Mouse (Mus musculus) MEL (cell line): Measurements from ENCODE around the gene Zscan20. TPM values are rescaled to one million over a fixed set of nuclear protein-coding genes. Genes with fewer than 3 reads are reported as not detected.

ENCODE experiments used
- DNase-seq: peaks from one replicate; pipeline ENCODE4 v3.0.0; 2011; ENCODE audit warnings: low read depth, low spot score
- H3K27ac ChIP-seq: 2 replicates; pipeline ENCODE4 v1.5.1; 2012; ENCODE audit warnings: low read depth, mild to moderate bottlenecking, control low read depth, low read length, moderate library complexity; ENCODE audit not compliant: control insufficient read depth
- H3K27me3 ChIP-seq, 2 experiments: fragments of 150-350 bp in 1 of 2; sonication (generic) in 1 of 2; 2 replicates each; pipeline ENCODE4 v1.6.1; 2012; ENCODE audit warnings: low read length in 2 of 2, mild to moderate bottlenecking in 2 of 2, improper control_type of control experiment in 1 of 2, moderate library complexity in 1 of 2; ENCODE audit not compliant: insufficient read depth in 2 of 2, control insufficient read depth in 1 of 2
- H3K36me3 ChIP-seq, 2 experiments: 2 replicates each; pipeline ENCODE4 v1.6.1; 2012 to 2014; ENCODE audit warnings: low read length in 2 of 2, improper control_type of control experiment in 1 of 2, inconsistent platforms in 1 of 2, mild to moderate bottlenecking in 1 of 2; ENCODE audit not compliant: insufficient read depth in 2 of 2, control insufficient read depth in 1 of 2
- H3K4me1 ChIP-seq, 2 experiments: fragments of 150-350 bp in 1 of 2; sonication (generic) in 1 of 2; 2 replicates each; pipeline ENCODE4 v1.6.1; 2012; ENCODE audit warnings: low read length in 2 of 2, improper control_type of control experiment in 1 of 2, mild to moderate bottlenecking in 1 of 2; ENCODE audit not compliant: insufficient read depth in 2 of 2, control insufficient read depth in 1 of 2
- H3K4me3 ChIP-seq, 2 experiments: fragments of 150-350 bp in 1 of 2; sonication (generic) in 1 of 2; 2 replicates each; pipeline ENCODE4 v1.5.1; 2012; ENCODE audit warnings: low read depth in 2 of 2, low read length in 2 of 2, mild to moderate bottlenecking in 2 of 2, moderate library complexity in 2 of 2, control low read depth in 1 of 2, improper control_type of control experiment in 1 of 2; ENCODE audit not compliant: control insufficient read depth in 1 of 2, insufficient read depth in 1 of 2
- H3K79me2 ChIP-seq: 2 replicates; pipeline ENCODE4 v1.6.1; 2012; ENCODE audit warnings: mild to moderate bottlenecking, low read length, moderate library complexity; ENCODE audit not compliant: control insufficient read depth, poor library complexity, insufficient read depth
- H3K9ac ChIP-seq: 2 replicates; pipeline ENCODE4 v1.6.1; 2012; ENCODE audit warnings: low read depth, mild to moderate bottlenecking, control low read depth, low read length, moderate library complexity; ENCODE audit not compliant: control insufficient read depth, poor library complexity, severe bottlenecking
- H3K9me3 ChIP-seq: fragments of 150-350 bp; sonication (generic); replicated peaks from 2 replicates; pipeline ENCODE4 v1.6.1; 2012; ENCODE audit warnings: mild to moderate bottlenecking, low read length, improper control_type of control experiment, moderate library complexity; ENCODE audit not compliant: insufficient read depth
- BHLHE40 ChIP-seq: IDR thresholded peaks from 2 replicates; pipeline ENCODE4 v1.6.1; 2012; ENCODE audit warnings: low read depth, mild to moderate bottlenecking, inconsistent platforms, low read length, improper control_type of control experiment, borderline replicate concordance
- CHD1 ChIP-seq: IDR thresholded peaks from 2 replicates; pipeline ENCODE4 v1.6.1; 2012; ENCODE audit warnings: low read depth, mild to moderate bottlenecking, inconsistent platforms, low read length, improper control_type of control experiment
- CTCF ChIP-seq, 3 experiments: IDR thresholded peaks in 2 of 3; conservative IDR thresholded peaks in 1 of 3; 2 replicates each; pipeline ENCODE4 v1.5.1; 2011 to 2012; ENCODE audit warnings: low read length in 3 of 3, low read depth in 2 of 3, mild to moderate bottlenecking in 2 of 3, improper control_type of control experiment in 1 of 3, inconsistent platforms in 1 of 3, mixed read lengths in 1 of 3, moderate library complexity in 1 of 3; ENCODE audit not compliant: control insufficient read depth in 1 of 3, insufficient read depth in 1 of 3, poor library complexity in 1 of 3, severe bottlenecking in 1 of 3
- ELF1 ChIP-seq: IDR thresholded peaks from 2 replicates; pipeline ENCODE4 v1.6.1; 2014; ENCODE audit warnings: low read depth, mild to moderate bottlenecking, inconsistent platforms, low read length, improper control_type of control experiment, moderate library complexity
- ETS1 ChIP-seq: IDR thresholded peaks from 2 replicates; pipeline ENCODE4 v1.6.1; 2012; ENCODE audit warnings: low read depth, mild to moderate bottlenecking, inconsistent platforms, low read length, improper control_type of control experiment, moderate library complexity
- JUND ChIP-seq: IDR thresholded peaks from 2 replicates; pipeline ENCODE4 v1.6.1; 2011; ENCODE audit warnings: low read depth, mild to moderate bottlenecking, improper control_type of control experiment, low read length
- KAT2A ChIP-seq: conservative IDR thresholded peaks from 2 replicates; pipeline ENCODE4 v1.6.1; 2012; ENCODE audit warnings: low read depth, low read length, improper control_type of control experiment, inconsistent platforms
- MAFK ChIP-seq: IDR thresholded peaks from 2 replicates; pipeline ENCODE4 v1.6.1; 2011; ENCODE audit warnings: low read depth, mild to moderate bottlenecking, low read length, improper control_type of control experiment, borderline replicate concordance
- MAX ChIP-seq: IDR thresholded peaks from 2 replicates; pipeline ENCODE4 v1.6.1; 2011; ENCODE audit warnings: low read length, improper control_type of control experiment
- MAZ ChIP-seq: IDR thresholded peaks from 2 replicates; pipeline ENCODE4 v1.6.1; 2012; ENCODE audit warnings: low read depth, mild to moderate bottlenecking, inconsistent platforms, low read length, improper control_type of control experiment
- MYC ChIP-seq: IDR thresholded peaks from 2 replicates; pipeline ENCODE4 v1.6.1; 2011; ENCODE audit warnings: low read depth, mild to moderate bottlenecking, low read length, improper control_type of control experiment, moderate library complexity
- NRF1 ChIP-seq: IDR thresholded peaks from 2 replicates; pipeline ENCODE4 v1.6.1; 2014; ENCODE audit warnings: low read depth, mild to moderate bottlenecking, inconsistent platforms, low read length, improper control_type of control experiment, moderate library complexity; ENCODE audit not compliant: poor library complexity, insufficient read depth, severe bottlenecking
- POLR2A ChIP-seq, 2 experiments: IDR thresholded peaks; 2 replicates each; pipeline ENCODE4 v1.6.1; 2011 to 2012; ENCODE audit warnings: low read length in 2 of 2, mild to moderate bottlenecking in 2 of 2, control low read depth in 1 of 2, improper control_type of control experiment in 1 of 2, low read depth in 1 of 2, moderate library complexity in 1 of 2; ENCODE audit not compliant: control insufficient read depth in 1 of 2, insufficient read depth in 1 of 2, poor library complexity in 1 of 2
- POLR2AphosphoS2 ChIP-seq: IDR thresholded peaks from 2 replicates; pipeline ENCODE4 v1.6.1; 2011; ENCODE audit warnings: low read length, improper control_type of control experiment
- POLR2AphosphoS5 ChIP-seq: IDR thresholded peaks from 2 replicates; pipeline ENCODE4 v1.6.1; 2012; ENCODE audit warnings: low read depth, borderline replicate concordance, mild to moderate bottlenecking, inconsistent platforms, low read length, moderate library complexity, mixed read lengths
- RAD21 ChIP-seq: IDR thresholded peaks from 2 replicates; pipeline ENCODE4 v1.6.1; 2011; ENCODE audit warnings: mild to moderate bottlenecking, low read depth, low read length, improper control_type of control experiment
- RCOR1 ChIP-seq: IDR thresholded peaks from 2 replicates; pipeline ENCODE4 v1.6.1; 2012; ENCODE audit warnings: low read depth, mild to moderate bottlenecking, inconsistent platforms, low read length, improper control_type of control experiment
- SIN3A ChIP-seq: IDR thresholded peaks from 2 replicates; pipeline ENCODE4 v1.6.1; 2012; ENCODE audit warnings: low read length, improper control_type of control experiment, inconsistent platforms
- SMC3 ChIP-seq: IDR thresholded peaks from 2 replicates; pipeline ENCODE4 v1.6.1; 2011; ENCODE audit warnings: low read depth, low read length, improper control_type of control experiment
- TBP ChIP-seq: IDR thresholded peaks from 2 replicates; pipeline ENCODE4 v1.8.0; 2011; ENCODE audit warnings: low read depth, low read length, improper control_type of control experiment
- UBTF ChIP-seq: IDR thresholded peaks from 2 replicates; pipeline ENCODE4 v1.6.1; 2012; ENCODE audit warnings: low read depth, mild to moderate bottlenecking, inconsistent platforms, low read length, improper control_type of control experiment, moderate library complexity, borderline replicate concordance; ENCODE audit not compliant: insufficient read depth
- ZKSCAN1 ChIP-seq: IDR thresholded peaks from 2 replicates; pipeline ENCODE4 v1.6.1; 2012; ENCODE audit warnings: low read depth, mild to moderate bottlenecking, inconsistent platforms, low read length, improper control_type of control experiment, moderate library complexity
- ZNF384 ChIP-seq: IDR thresholded peaks from 2 replicates; pipeline ENCODE4 v1.6.1; 2012; ENCODE audit warnings: low read depth, mild to moderate bottlenecking, inconsistent platforms, low read length, improper control_type of control experiment
- polyA plus RNA-seq, 2 experiments: library from polyadenylated mRNA; stranded (reverse) in 1 of 2; unstranded in 1 of 2; fragments of >175 nt in 1 of 2; fragments of >200 nt in 1 of 2; gene quantifications; 2 replicates each; pipeline versions ENCODE4 v1.2.1 to v1.2.4; 2012; ENCODE audit warnings: low replicate concordance in 2 of 2, low read depth in 1 of 2; ENCODE audit not compliant: insufficient read length in 2 of 2, insufficient read depth in 1 of 2, missing spikeins in 1 of 2
- total RNA-seq: library from RNA; depleted of rRNA; stranded (reverse); fragments of 300-350 nt; gene quantifications from 2 replicates; pipeline ENCODE4 v1.2.3, GENCODE M21; 2012

The Zscan20 gene
- total and polyA plus RNA-seq, 3 experiments: 4.3 to 5.6 TPM; not detected in 1

DNA sequence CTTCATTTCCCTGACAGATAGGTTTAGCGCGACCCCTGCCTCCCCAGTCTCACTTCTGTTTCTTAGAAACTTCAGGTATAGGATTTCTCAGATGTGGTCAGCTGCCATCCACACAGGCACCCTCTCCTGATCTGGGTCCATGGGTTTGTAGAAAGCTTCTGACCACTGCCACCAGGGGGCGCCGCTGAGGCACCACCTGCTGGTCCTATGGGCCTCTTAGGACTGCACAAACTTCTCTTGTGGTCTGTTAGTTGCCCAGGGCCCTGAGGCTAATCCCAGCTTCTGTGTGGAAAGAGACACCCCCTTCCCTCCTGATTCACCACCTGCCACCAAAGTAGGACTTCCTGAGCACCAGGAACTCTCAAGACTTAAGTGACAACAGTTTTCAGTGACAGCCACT, 30.7 kb downstream of the Zscan20 start:
- H3K79me2 ChIP-seq: no peaks in the 10 kb centered on the region
- H3K9me3 ChIP-seq: 0 out of 2 replicates have a peak, but pooled peaks cover 2% of the 10 kb centered on the region
- DNase-seq: peak; percentile 13
- no peaks in the 10 kb centered on the region for H3K36me3 ChIP-seq
- H3K4me3 ChIP-seq: no peak overlapping the region
- no peak overlapping the region for H3K9ac ChIP-seq
- H3K27ac ChIP-seq: no peak overlapping the region
- TF ChIP-seq SMC3 (0 out of 2 replicates have a peak, but pooled peaks have one; percentile 17), CHD1 (no peak), MAX (no peak), MAFK (no peak), MYC (no peak), POLR2A (IDR thresholded peaks at IDR 0.05; ENCODE audit: control insufficient read depth in 1 of 2, insufficient read depth in 1 of 2, low read depth in 1 of 2, low read length in 2 of 2, poor library complexity in 1 of 2) (no peak), BHLHE40 (no peak), SIN3A (no peak), ZKSCAN1 (no peak), POLR2AphosphoS2 (no peak), TBP (no peak), CTCF (IDR thresholded peaks at IDR 0.05 in 2 of 3, conservative IDR thresholded peaks at IDR 0.05 in 1 of 3; ENCODE audit: control insufficient read depth in 1 of 3, insufficient read depth in 1 of 3, low read depth in 2 of 3, low read length in 3 of 3, poor library complexity in 1 of 3, severe bottlenecking in 1 of 3) (peak; percentile 39 to 60 (median 44)), ETS1 (no peak)
- no peaks in the 10 kb centered on the region for H3K4me1 ChIP-seq
- H3K27me3 ChIP-seq: no peaks in the 10 kb centered on the region

DNA sequence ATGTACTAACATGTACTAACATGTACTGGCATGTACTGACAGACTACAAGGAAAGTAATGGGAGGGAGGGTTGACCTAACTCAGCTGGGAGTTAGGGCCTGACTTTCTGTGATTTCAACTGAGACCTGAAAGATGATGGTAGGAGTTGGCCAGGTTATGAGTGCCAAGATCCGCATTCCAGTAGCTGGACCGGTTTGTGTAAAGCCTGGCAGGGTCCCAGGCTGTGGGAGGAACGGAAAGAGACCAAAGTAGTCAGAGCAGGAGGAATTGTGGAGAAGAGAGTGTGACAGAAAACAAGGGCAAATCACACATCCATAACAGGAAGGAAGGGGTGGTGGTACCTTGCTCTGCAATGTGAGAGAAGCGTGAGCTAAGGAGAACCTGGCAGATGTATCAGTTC, 34.1 kb downstream of the Zscan20 start:
- Histone ChIP-seq H3K4me3 (no peak overlapping the region), H3K27ac (no peak overlapping the region), H3K9me3 (no peaks in the 10 kb centered on the region), H3K4me1 (no peaks in the 10 kb centered on the region), H3K36me3 (no peaks in the 10 kb centered on the region), H3K79me2 (no peaks in the 10 kb centered on the region), H3K27me3 (no peaks in the 10 kb centered on the region), H3K9ac (no peak overlapping the region)
- no peak for DNase-seq
- TF ChIP-seq BHLHE40: no peak
- TF ChIP-seq ELF1: no peak
- no peak for TF ChIP-seq SIN3A
- TF ChIP-seq NRF1: no peak
- TF ChIP-seq POLR2AphosphoS5: no peak
- no peak for TF ChIP-seq RAD21
- TF ChIP-seq KAT2A: no peak
- TF ChIP-seq CTCF (IDR thresholded peaks at IDR 0.05 in 2 of 3, conservative IDR thresholded peaks at IDR 0.05 in 1 of 3; ENCODE audit: control insufficient read depth in 1 of 3, insufficient read depth in 1 of 3, low read depth in 2 of 3, low read length in 3 of 3, poor library complexity in 1 of 3, severe bottlenecking in 1 of 3): no peak
- TF ChIP-seq POLR2A (IDR thresholded peaks at IDR 0.05; ENCODE audit: control insufficient read depth in 1 of 2, insufficient read depth in 1 of 2, low read depth in 1 of 2, low read length in 2 of 2, poor library complexity in 1 of 2): no peak
- TF ChIP-seq UBTF: no peak
- no peak for TF ChIP-seq CHD1
- no peak for TF ChIP-seq ETS1
- TF ChIP-seq JUND: no peak
- TF ChIP-seq ZNF384: no peak
- TF ChIP-seq MAZ: no peak
- no peak for TF ChIP-seq RCOR1
